In the genomic region with DNA sequence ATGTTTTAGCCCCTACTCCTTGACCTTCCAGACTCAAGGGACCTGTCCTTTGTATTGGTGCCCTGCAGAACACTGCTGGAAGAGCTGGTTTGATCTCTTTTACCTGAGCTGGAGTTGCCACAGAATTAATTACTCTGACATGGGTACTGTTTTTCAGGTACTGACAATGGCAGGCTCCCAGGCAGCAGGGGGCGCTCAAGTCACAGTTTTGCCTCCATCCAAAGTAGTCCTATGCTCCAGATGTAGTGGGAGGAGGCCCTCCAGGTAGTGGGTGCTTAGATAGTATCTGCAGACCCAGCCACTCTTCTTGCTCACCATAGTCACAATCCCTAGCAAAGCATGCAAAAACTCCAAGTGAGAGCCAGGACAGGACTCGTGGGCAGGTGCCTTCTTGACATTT, we compare ENCODE assay signal across 9 mouse cellular contexts. TPM values are rescaled to one million over a fixed set of nuclear protein-coding genes. Genes with fewer than 3 reads are reported as not detected.
DNase-seq lines count a peak whose midpoint lies in the region; ATAC-seq and TF ChIP-seq lines count a peak whose summit lies in the region.
"Had no signal": no experiment of that assay in that cellular context is flagged by ENCODE, and none has a peak within 500 bp of the region (broad histone marks: within the 10 kb centered on the region; RNA-seq: fewer than 3 reads in every experiment).

No protein-coding gene starts in this region.

- H3K27me3 ChIP-seq in midbrain, embryonic 14.5 days (ENCODE audit: control insufficient read depth, insufficient read depth, low read length): no peaks in the 10 kb centered on the region
- no peaks in the 10 kb centered on the region for H3K27me3 ChIP-seq in midbrain, embryonic 13.5 days
- no peaks in the 10 kb centered on the region for H3K27me3 ChIP-seq in cerebellum, adult 2 months (ENCODE audit: control insufficient read depth, insufficient read depth, low read length)
- no peaks in the 10 kb centered on the region for H3K27me3 ChIP-seq in liver, embryonic 11.5 days (replicated peaks; ENCODE audit: control insufficient read depth, insufficient read depth, low read length)
- H3K27me3 ChIP-seq in thymus, adult 2 months (ENCODE audit: control insufficient read depth, insufficient read depth, low read length): no peaks in the 10 kb centered on the region

- DNase-seq in midbrain, embryonic 14.5 days: peak; percentile 79
- peak; percentile 55 to 72 for DNase-seq in cerebellum, adult 2 months
- DNase-seq in gastrocnemius, adult 8-10 months (ENCODE audit: low spot score in 2 of 2): peak; percentile 50 to 57
- peak; percentile 90 for DNase-seq in kidney, postnatal 10 days
- DNase-seq in liver, embryonic 11.5 days (ENCODE audit: low spot score): peak; percentile 70
- DNase-seq in ovary, postnatal 14 days (ENCODE audit: low spot score): peak; percentile 57
- DNase-seq in thymus, adult 2 months: peak; percentile 75

- TF ChIP-seq CTCF in cerebellum, adult 2 months (IDR thresholded peaks at IDR 0.05; ENCODE audit: borderline replicate concordance, insufficient read depth, low read depth, low read length): peak; percentile 88
- TF ChIP-seq CTCF in thymus, adult 2 months (IDR thresholded peaks at IDR 0.05; ENCODE audit: borderline replicate concordance, control insufficient read depth, extremely low read depth, insufficient read depth, low read length, poor library complexity): peak; percentile 59; the same call in 1 of the 2 replicates

- peaks cover 25% of the 10 kb centered on the region for H3K36me3 ChIP-seq in midbrain, embryonic 14.5 days (ENCODE audit: control insufficient read depth, insufficient read depth, low read length)
- peaks cover 45% of the 10 kb centered on the region for H3K36me3 ChIP-seq in midbrain, embryonic 13.5 days
- peaks cover 25% of the 10 kb centered on the region for H3K36me3 ChIP-seq in liver, embryonic 11.5 days (ENCODE audit: control insufficient read depth, insufficient read depth, low read length)
- H3K36me3 ChIP-seq in thymus, adult 2 months (ENCODE audit: control insufficient read depth, insufficient read depth, low read length): no peaks in the 10 kb centered on the region

- H3K4me1 ChIP-seq in midbrain, embryonic 14.5 days (ENCODE audit: control insufficient read depth, insufficient read depth, low read length): no peaks in the 10 kb centered on the region
- H3K4me1 ChIP-seq in midbrain, embryonic 13.5 days (replicated peaks): peaks cover 19% of the 10 kb centered on the region; the same call in 1 of the 2 replicates
- H3K4me1 ChIP-seq in cerebellum, adult 2 months (ENCODE audit: control insufficient read depth, insufficient read depth, low read length): no peaks in the 10 kb centered on the region
- H3K4me1 ChIP-seq in liver, embryonic 11.5 days (replicated peaks; ENCODE audit: control insufficient read depth, insufficient read depth, low read length): peaks cover 27% of the 10 kb centered on the region
- peaks cover 5% of the 10 kb centered on the region for H3K4me1 ChIP-seq in thymus, adult 2 months (replicated peaks; ENCODE audit: control insufficient read depth, insufficient read depth, low read length)

- no peak overlapping the region for H3K27ac ChIP-seq in midbrain, embryonic 14.5 days (replicated peaks; ENCODE audit: low read depth, low read length)
- no peak overlapping the region for H3K27ac ChIP-seq in midbrain, embryonic 13.5 days
- H3K27ac ChIP-seq in cerebellum, adult 2 months (ENCODE audit: insufficient read depth, low read length): no peak overlapping the region
- peak overlapping the region; percentile 67 for H3K27ac ChIP-seq in liver, embryonic 11.5 days (ENCODE audit: low read depth, low read length)
- no peak overlapping the region for H3K27ac ChIP-seq in thymus, adult 2 months (ENCODE audit: control insufficient read depth, insufficient read depth, low read length)

- no peak for TF ChIP-seq POLR2A in cerebellum, adult 2 months (IDR thresholded peaks at IDR 0.05; ENCODE audit: borderline replicate concordance, insufficient read depth, low read length)
- no peak for TF ChIP-seq POLR2A in thymus, adult 2 months (IDR thresholded peaks at IDR 0.05; ENCODE audit: control insufficient read depth, extremely low read depth, insufficient read depth, low read length, poor library complexity)

- H3K4me2 ChIP-seq in midbrain, embryonic 14.5 days (ENCODE audit: low read length): no peak overlapping the region
- H3K4me2 ChIP-seq in midbrain, embryonic 13.5 days (replicated peaks): no peak overlapping the region
- no peak overlapping the region for H3K4me2 ChIP-seq in liver, embryonic 11.5 days

- 42% methylated on average over 2 of the region's 2 CpGs for WGBS in midbrain, embryonic 14.5 days
- WGBS in midbrain, embryonic 13.5 days: 38% methylated on average over 2 of the region's 2 CpGs
- WGBS in cerebellum, adult 2 months: 44% methylated on average over 2 of the region's 2 CpGs
- WGBS in liver, embryonic 11.5 days: 39% methylated on average over 2 of the region's 2 CpGs
- 27% methylated on average over 2 of the region's 2 CpGs for WGBS in thymus, adult 2 months

- no peak overlapping the region for H3K9ac ChIP-seq in midbrain, embryonic 14.5 days (replicated peaks; ENCODE audit: low read length)
- no peak overlapping the region for H3K9ac ChIP-seq in midbrain, embryonic 13.5 days (replicated peaks)
- H3K9ac ChIP-seq in liver, embryonic 11.5 days (ENCODE audit: low read depth, low read length): no peak overlapping the region

- no peak for ATAC-seq in midbrain, embryonic 14.5 days (ENCODE audit: low FRiP score, low TSS enrichment)
- ATAC-seq in midbrain, embryonic 13.5 days: no peak
- 0 out of 2 replicates have a peak, but pooled peaks have one; percentile 35 for ATAC-seq in liver, embryonic 11.5 days (replicated peaks; ENCODE audit: low FRiP score)

- no peak overlapping the region for H3K4me3 ChIP-seq in midbrain, embryonic 14.5 days (replicated peaks; ENCODE audit: low read depth, low read length)
- no peak overlapping the region for H3K4me3 ChIP-seq in midbrain, embryonic 13.5 days (replicated peaks)
- H3K4me3 ChIP-seq in cerebellum, adult 2 months (replicated peaks; ENCODE audit: insufficient read depth, low read depth, low read length): no peak overlapping the region
- H3K4me3 ChIP-seq in liver, embryonic 11.5 days (ENCODE audit: low read depth, low read length): no peak overlapping the region
- H3K4me3 ChIP-seq in thymus, adult 2 months (ENCODE audit: control insufficient read depth, insufficient read depth, low read length): no peak overlapping the region
- H3K4me3 ChIP-seq: erythroblast, embryonic 14.5 days had no signal

- H3K9me3 ChIP-seq in midbrain, embryonic 14.5 days (ENCODE audit: control insufficient read depth, low read length): no peaks in the 10 kb centered on the region
- no peaks in the 10 kb centered on the region for H3K9me3 ChIP-seq in midbrain, embryonic 13.5 days
- H3K9me3 ChIP-seq in liver, embryonic 11.5 days (ENCODE audit: control insufficient read depth, low read length): no peaks in the 10 kb centered on the region

RNA-seq across cellular contexts. Expression of a gene that starts 36.6 kb away (rescaled TPM):
- 42.7 and 44.3 TPM in 2 replicates for polyA plus RNA-seq in midbrain, embryonic 14.5 days (2014; fragmentation: Nextera tagmentation; extraction: Ambion mirVana)
- polyA plus RNA-seq in midbrain, embryonic 13.5 days (2015; fragmentation: Nextera tagmentation; extraction: Ambion mirVana): 67.5 and 72.3 TPM in 2 replicates
- 13.0 and 16.0 TPM in 2 replicates for polyA plus RNA-seq in cerebellum, adult 2 months (2012; rRNA removed)
- total RNA-seq in gastrocnemius, adult 8-10 months (2022): 1 to 10 TPM; 1.8 to 2.6 (median 2.2) TPM
- polyA plus RNA-seq in liver, embryonic 11.5 days (2014; fragmentation: Nextera tagmentation; extraction: Ambion mirVana): 38.8 and 39.3 TPM in 2 replicates
- 50.7 and 51.7 TPM in 2 replicates for polyA plus RNA-seq in thymus, adult 2 months (2012; rRNA removed)

RNA-seq across cellular contexts. Expression of a gene that starts 55.4 kb away (rescaled TPM):
- polyA plus RNA-seq in midbrain, embryonic 14.5 days (2014; fragmentation: Nextera tagmentation; extraction: Ambion mirVana): 0.61 and 1.1 TPM in 2 replicates
- 1.0 and 1.2 TPM in 2 replicates for polyA plus RNA-seq in midbrain, embryonic 13.5 days (2015; fragmentation: Nextera tagmentation; extraction: Ambion mirVana)
- 0.13 and 0.30 TPM in 2 replicates for polyA plus RNA-seq in cerebellum, adult 2 months (2012; rRNA removed)
- under 1 TPM in 1 of 4 experiments, not detected in 3; 0.45 TPM for total RNA-seq in gastrocnemius, adult 8-10 months (2022)
- 33.7 and 38.0 TPM in 2 replicates for polyA plus RNA-seq in liver, embryonic 11.5 days (2014; fragmentation: Nextera tagmentation; extraction: Ambion mirVana)
- polyA plus RNA-seq in thymus, adult 2 months (2012; rRNA removed): 5.7 and 6.5 TPM in 2 replicates
